Mouse (Mus musculus) lung, postnatal 36 days (tissue): ENCODE data around the gene Tgif2.
"Not testable (repeated sequence)": the region's sequence is repeated elsewhere in the genome, so short reads cannot be mapped to it uniquely, and the experiment has no call there.

Source experiments
- DNase-seq: peaks from one replicate; pipeline ENCODE4 v3.0.0; 2022; ENCODE audit warnings: mixed read lengths

The Tgif2 gene

GRCm38 (mm10) chr2:156839319-156840191 is at the start of gene Tgif2:
TSS of gene Tgif2 (plus strand) at chr2:156840007.
- DNase-seq, result peak; percentile 70

DNA sequence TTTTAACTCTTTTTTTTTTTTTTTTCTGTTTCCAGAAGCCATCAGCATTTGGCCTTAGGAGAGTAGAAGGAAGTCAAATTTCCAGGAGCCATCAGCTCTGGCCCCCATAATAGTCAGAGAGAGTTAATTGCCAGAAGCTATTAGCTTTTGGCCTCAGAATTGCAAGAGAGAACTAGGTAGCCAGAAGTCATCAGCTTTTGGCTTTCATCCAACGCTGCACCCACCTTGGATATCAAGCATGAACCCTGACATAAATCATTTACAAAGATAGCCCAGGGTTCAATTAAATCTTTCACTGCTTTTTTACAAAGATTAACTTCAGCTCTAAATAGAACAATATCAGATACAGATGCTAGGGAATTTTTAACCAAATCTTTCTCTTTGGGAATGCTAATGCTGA is 41.3 kb upstream of the Tgif2 start:
- no peak for DNase-seq

DNA sequence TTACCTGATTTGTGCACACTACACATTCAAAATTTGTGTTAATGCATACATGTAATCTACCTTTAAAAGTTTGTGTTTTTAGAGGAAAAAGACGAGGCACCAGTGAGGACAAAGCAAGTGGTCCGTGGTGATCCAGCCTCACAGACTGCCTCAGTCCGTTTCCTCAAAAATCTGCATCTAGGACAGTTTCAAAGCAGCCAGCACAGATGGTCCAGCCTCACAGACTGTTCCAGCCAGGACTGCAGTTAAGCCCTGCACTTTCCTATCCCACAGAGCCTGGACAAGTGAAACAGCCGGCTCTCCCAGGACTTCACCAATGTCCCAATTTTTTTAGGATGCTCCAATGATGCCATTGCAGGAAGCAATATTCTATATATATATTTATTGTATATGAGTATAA is 38.8 kb upstream of the Tgif2 start:
- DNase-seq, result no peak

- peak; percentile 26 for DNase-seq
Observed at GRCm38 (mm10) chr2:156802116-156802515, 37.7 kb upstream of the Tgif2 start.

GRCm38 (mm10) chr2:156803698-156804372 is 36.0 kb upstream of the Tgif2 start:
- no peak for DNase-seq

- no peak for DNase-seq
Observed at GRCm38 (mm10) chr2:156804589-156804988, 35.2 kb upstream of the Tgif2 start.

DNA sequence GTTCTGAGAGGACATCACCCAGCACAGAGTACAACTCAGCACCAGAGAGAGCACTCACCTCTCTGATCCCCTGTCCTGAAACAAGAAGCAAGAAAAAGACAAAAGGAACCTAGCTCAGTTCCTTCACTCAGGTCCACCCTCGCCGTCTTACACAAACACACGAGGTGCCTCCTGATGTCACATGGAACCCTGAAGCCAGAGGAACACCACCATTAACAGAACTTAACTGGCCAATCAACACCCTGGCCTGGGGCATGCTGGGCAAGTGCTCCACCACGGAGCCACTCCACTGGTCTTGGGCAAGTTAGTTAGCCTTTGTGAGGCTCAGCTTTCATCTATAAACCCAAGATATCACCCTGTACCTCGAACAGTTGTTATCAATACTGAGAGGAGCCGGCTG is 32.9 kb upstream of the Tgif2 start:
- no peak for DNase-seq

DNA sequence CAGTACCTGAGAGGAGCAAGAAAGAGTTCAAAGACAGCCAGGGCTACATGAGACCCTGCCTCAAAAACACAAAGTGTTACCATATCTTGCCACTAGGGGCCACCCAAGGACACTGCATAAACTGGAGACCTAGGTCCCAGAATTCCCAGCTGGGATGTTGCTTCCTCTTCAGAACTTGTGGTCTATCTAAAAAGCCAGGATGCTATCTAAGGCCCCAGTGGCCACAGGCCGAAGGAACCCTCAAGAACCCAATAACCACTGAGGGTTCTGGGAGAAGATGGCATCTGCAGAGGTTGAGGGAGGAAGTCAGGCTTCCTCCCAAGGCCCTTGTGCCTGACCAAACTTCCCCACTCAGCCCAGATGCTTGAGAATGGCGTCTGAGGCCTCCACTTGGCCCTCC is 30.2 kb upstream of the Tgif2 start:
- DNase-seq, result peak; percentile 88

DNA sequence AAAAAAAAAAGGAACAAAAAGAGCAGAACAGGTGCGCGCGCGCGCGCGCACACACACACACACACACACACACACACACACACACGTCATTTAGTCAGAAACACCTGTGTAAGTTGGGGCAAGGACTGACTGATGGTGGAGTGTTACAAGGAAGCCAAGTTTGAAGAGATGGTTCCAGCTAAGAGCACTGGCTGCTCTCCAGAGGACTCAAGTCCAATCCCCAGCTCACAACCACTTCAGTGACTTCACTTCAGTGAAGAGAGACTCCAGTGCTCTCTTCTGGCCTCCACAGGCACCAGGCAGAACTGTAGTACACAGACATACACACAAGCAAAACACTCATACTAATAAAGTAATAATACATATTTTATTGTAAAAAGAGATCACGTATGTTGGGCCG is 29.1 kb upstream of the Tgif2 start:
- DNase-seq, result peak; percentile 42

DNA sequence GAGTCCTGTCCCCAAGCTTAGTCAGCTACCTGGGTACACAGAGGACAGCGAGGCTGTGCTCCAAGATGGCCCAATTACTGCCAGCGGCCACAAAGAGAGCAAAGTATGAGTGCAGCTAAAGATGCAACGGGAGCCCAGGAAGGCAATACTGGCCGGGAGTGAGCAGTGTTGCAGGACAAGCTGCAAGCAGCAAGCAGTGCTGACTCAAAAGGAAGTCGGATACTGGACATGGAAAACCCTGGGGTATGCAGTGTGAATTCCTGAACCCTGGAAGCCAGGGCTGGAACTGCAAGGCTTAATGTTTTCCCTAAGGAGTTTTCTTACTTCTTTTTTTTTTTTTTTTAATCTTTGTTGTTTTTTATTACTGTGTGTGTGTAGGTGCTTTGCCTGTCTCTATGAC is 28.3 kb upstream of the Tgif2 start:
- no peak for DNase-seq

DNA sequence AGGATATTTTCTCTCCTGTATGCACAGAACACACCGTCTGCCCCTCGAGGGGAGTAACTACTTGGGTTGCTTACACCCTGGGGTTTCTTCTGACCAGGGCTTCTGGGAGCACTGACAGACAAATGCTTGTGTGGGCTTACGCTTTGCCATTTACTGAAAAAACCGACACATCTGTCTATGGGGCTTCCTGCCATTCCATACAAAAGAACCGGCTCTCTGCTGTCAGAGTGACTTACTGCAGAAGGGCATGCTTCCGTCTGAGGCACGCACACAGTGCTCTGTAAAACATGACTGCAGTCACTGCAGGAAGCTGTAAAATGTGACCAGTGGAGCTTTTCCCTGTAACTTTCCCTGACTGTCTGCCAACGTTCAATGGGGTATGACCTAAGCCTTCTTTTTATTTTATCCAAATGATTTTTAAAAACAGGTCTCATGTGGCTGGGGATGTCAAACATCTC is 25.4 kb upstream of the Tgif2 start:
- peak; percentile 11 for DNase-seq

GRCm38 (mm10) chr2:156814893-156815292 is 24.9 kb upstream of the Tgif2 start:
- DNase-seq, result no peak

GRCm38 (mm10) chr2:156815412-156815811 is 24.4 kb upstream of the Tgif2 start:
- DNase-seq, result no peak

DNA sequence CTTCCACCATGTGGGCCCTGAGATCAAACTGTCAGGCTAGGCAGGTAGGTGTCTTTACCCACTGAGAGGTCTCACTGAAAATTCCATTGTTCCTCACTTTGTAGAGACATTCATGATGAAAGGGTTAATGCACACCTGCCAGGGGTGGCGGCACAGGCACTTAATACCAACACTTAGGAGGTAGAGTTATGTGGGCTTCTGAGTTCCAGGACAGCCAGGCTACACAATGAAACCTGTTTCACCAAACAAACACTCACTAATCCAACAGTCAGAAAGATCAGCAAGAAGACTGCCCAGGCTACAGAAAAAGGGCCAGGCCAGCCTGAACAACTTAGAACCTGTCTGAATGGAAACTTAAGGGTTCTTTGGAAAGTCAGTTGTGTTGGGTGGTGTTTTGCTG is 23.7 kb upstream of the Tgif2 start:
- no peak for DNase-seq

DNA sequence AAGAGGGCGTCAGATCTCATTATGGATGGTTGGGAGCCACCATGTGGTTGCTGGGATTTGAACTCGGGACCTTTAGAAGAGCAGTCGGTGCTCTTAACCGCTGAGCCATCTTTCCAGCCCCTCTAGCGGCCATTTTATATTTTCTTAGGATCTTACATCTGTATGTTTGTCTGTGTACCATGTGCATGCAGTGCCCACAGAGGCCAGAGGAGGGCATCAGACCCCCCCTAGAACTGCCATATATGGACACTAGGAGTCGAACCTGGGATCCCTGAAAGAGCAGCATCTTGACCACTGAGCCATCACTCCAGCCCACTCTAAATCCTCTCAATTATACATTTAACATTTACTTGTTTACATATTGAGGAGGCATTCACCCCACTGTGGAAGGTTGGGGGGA is 14.7 kb upstream of the Tgif2 start:
- DNase-seq, result not testable (repeated sequence)

DNA sequence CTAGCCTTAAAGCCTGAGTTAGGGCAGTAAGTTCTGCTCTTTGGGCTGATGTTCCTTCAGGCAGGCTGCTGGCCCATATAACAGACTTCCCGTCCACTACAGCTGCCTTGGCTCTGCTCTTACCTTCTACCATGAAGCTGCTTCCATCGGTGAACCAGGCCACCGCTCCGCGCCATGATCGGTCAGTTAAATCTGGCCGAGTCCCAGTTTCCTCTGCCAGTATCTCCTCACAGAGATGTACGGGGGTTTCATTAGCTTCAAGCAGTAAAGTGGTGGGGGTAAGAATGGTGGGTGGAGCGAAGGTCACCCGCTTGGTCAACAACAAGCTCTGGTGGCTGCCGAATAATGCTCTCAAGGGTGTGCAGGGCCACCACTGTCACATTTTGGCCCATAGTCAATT is 5.5 kb upstream of the Tgif2 start:
- DNase-seq, result no peak

GRCm38 (mm10) chr2:156838839-156839238 is 968 bp upstream of the Tgif2 start:
- DNase-seq, result no peak

DNA sequence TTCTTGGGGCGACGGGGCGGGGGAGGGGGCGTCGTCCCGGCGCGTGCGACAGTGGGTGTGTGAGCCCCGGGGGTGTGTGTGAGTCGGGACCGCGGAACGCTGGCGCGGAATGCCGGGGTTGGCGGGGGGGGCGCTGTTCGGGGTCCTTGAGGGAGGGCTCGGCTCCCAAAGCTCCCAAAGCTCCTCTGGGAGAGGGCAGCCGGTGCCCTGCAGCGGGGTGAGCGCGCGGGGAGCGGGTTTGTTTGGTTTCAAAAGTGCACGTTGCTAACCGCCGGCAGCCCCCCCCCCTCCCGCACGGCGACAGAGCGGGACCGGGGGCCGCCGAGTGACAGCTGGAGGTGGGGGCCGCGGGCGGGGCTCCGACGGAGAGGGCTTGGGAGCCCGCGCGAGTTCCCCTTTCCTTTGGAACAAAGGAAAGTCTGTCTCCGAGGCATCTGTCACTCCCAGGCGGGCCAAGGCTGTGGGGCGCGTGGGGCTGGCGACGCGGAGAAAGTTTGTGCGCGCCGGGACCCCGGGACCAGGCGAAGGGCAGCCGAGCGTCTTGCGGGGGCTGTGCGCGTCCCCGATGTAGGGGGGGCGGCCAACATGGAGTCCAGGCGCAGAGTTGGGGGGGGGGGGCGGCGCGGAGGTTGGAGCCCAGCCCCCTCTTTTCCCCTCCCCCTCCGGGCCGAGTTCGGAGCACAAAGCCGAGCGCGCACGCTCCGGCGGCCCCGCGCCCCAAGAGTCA is 657 bp downstream of the Tgif2 start:
- DNase-seq, result no peak

DNA sequence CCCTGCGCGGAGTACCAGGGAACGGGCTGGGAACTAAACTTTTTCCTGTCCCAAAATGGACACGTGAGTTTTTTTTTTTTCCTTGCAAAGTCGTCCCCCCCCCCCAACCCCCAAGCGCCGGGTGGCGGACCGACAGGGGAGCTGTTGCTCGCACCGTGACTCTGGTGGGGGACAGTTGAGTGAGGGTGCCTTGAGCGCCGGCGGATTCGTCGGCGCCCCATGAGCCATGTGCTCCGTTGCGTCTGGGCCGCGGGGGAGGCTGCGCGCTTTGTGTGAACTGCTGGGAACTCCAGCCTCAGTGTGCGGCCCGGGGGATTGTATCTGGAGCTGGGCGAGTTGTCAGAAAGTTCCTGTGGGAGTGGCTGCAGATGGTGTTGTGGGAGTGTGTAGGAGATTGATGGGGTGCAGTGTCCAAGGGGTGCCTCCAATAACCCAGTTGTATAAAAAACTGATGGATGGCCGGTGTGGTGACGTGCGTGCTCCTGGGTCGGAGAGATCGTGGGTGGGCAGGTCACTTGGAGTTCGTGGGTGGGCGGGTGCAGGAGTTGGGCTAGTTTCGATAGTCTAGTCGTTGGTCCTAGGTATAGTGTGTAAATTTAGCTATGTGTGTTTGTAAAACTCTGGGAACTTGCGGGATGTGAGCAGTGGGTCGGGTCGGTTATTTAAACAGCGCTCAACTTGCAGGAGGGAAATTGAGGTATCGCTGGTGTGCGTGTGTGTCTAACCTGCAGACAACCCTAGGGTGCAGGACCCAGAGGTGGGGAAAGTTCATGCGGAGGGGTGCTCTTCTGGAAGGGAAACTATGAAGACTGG is 1.4 kb downstream of the Tgif2 start:
- peak; percentile 51 for DNase-seq

DNA sequence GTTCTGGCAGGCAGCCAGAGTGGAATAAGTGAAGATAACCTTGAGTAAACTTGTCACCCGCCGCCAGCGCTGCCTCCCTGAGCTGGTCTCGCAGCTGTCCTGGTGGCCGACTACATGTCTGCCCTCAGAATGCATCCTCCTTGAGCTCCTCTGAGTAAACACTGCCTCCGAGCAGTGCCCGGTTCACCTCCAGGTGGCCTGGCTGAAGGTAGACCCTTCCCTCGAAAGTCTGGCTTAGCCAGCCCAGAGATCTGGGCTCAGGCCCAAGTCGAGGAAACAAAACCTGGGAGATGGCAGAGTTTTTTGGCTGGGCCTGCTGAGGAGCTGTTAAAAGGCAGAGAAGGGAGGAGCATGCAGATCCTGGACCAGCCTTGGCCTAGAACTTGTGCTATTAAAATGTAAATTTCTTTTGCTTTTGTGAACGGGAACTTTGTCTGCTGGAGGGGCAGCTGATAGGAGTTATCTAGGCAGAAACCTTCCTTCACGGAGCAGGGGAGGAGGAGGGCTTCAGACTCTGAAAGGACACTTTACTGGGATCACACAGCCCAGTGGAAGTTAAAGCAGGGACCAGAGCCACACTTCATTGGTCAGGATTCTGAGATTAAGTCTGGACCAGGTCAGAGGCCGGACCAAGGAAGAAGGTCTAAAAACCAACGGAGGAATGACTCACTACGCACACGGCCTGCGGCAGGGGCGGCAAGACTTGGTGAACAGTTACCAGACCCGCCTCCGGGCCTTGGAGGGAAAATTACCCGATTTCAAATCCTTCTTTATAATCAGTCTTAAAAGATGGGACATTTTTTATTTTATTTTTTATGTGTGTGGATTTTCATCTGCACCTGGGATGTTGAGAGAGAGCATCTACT is 2.3 kb downstream of the Tgif2 start:
- no peak for DNase-seq

DNA sequence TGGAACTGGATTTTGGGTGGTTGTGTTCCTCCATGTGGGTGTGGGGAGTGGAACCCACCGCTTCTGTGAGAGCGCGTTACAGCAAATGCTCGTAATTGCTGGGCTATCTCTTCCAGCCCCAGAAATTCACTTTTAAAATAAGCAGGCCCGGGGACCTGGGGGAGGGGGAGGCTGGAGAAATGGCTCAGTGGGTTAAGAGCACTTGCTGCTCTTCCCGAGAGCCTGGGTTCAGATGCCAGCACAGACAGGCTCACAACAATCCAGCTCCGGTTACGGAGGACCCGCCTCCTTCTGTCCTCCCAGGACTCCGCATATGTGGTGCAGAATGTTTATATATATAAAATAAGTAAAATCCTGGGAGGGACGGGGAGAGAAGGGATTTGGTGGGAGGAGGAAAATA is 2.9 kb downstream of the Tgif2 start:
- DNase-seq, result no peak

DNA sequence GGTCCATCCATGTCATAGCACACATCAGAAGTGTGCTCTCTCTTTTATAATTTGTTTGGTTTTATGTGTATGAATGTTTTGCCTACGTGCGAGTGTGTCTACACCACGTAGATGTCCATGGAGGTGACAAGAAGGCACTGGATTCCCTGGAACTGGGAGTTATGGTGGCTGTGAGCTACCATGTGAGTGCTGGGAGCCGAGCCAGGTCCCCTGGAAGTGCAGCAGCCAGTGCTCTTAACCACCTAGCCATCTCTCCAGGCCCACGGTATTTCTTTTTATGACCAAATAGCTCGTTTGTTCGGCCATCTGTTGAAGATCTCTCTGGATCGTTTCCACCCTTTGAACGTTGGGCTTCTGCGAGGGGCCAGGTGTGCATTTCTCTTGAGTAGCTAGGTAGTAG is 3.5 kb downstream of the Tgif2 start:
- no peak for DNase-seq
